Mouse (Mus musculus): ENCODE results near the gene Lrrc74b.
"Not testable (repeated sequence)": the region's sequence is repeated elsewhere in the genome, so short reads cannot be mapped to it uniquely, and the experiment has no call there.

Lrrc74b gene

DNA sequence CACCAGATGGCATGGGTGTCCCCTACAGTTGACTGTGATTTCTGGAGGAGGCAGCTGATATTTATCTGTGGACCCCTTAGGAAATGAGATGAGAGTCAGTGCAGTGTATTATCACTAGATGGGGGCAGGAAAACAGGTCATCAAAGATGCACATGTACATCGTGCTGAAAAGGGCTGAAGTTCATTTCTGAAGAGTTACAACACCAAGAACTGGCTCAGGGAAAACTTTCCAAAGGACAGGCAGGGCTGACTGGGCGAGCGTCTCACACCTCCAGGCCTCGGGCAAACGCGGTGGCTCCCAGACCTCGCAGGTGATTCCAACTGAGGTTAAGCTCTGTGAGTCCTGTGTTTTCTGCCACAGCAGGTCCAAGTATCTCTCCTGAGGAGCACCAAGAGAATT is 8.2 kb downstream of the Lrrc74b start:
- DNase-seq (ENCODE audit: low spot score): no peak

GRCm38 (mm10) chr16:17542632-17543031 is 18.4 kb downstream of the Lrrc74b start:
- DNase-seq (ENCODE audit: low spot score): no peak

DNA sequence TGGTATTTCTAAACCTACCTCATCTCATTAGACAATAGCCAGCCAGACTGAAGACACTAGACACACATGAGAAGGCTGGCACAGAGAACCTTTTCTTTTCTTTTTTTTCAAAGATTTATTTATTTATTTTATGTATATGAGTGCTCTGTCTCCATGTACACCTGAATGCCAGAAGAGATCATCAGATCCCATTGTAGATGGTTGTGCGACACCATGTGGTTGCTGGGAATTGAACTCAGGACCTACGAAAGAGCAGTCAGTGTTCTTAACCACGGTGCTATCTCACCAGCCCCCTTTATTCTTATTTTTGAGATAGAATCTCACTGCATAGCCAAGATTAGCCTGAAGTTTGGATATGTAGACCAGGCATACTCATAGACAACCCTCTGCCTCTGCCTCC is 24.5 kb downstream of the Lrrc74b start:
- no peak for DNase-seq (ENCODE audit: low spot score)

GRCm38 (mm10) chr16:17532676-17533329 is 28.2 kb downstream of the Lrrc74b start:
- DNase-seq (ENCODE audit: low spot score): no peak

- no peak for DNase-seq (ENCODE audit: low spot score)
These were observed 28.8 kb downstream of the Lrrc74b start for GRCm38 (mm10) chr16:17532271-17532670.

DNA sequence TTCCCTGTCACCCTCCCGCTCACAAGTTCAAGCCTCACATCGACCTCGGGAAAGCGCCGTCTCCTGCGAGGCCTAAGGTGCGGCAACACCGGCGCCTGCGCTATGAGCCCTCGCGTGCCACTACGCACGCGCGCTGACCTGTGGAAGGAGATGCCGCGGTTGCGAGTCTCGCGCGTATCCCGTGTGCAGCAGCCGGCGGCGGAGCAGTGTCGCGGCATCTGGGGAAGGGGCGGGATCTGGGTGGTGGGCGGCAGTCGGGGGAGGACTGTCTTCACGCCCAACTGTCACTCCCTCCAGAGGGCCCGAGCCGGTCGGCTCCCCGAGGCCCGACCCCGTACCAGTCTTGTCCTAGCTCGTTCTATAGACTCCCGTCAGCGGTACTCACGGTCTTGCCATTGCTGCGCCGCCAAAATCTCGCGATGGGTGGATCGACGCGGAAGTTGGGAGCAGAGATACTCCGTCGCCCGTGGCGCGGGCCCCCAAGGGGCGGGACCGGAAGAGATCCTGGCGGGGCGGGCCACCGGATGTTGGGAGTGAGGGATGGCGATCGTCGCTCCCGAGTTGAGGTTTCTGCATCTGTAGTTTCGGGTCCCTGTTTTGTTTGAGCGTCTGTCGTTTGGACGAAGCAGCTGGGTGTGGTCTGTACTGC is 30.3 kb downstream of the Lrrc74b start, which contains the start of gene Thap7:
Gene Thap7, minus strand, starts transcription at position 497 of the 649 bp plus-strand sequence.
- peak; percentile 95 for DNase-seq (ENCODE audit: low spot score)

DNA sequence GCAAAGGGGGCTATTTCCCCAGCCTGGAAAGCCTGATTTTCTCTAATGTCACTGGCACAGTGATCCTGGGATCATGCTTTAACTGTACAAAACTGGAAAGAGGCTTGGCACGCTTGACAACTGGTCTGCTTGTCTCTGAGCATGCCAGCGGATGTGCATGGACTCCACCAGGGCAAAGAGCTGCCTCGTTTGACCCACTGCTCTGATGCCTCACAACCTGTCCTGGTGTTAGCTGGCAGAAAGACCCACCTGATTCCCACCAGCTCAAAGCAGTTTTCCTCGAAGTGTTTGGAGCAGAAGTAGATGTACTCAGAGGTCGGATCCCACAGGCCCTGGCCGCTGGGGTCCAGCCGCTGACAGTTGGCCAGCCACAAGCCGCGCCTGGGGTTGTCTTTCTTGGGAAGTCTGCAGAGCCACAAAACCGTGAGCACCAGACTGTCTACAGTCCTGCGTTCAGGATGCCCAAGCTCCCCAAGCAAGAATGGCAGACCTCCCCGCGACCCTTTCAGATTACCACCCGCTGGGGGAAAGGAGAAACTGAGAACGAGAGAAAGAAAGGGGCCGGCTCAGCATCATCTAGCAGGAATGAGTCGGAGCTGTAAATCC is 31.0 kb downstream of the Lrrc74b start:
- DNase-seq (ENCODE audit: low spot score): no peak

- no peak for DNase-seq (ENCODE audit: low spot score)
These were observed 32.8 kb downstream of the Lrrc74b start for GRCm38 (mm10) chr16:17528276-17528675.

- DNase-seq (ENCODE audit: low spot score): no peak
These were observed 33.4 kb downstream of the Lrrc74b start for GRCm38 (mm10) chr16:17527606-17528005.

- DNase-seq (ENCODE audit: low spot score): no peak
These were observed 34.8 kb downstream of the Lrrc74b start for GRCm38 (mm10) chr16:17526223-17526622.

DNA sequence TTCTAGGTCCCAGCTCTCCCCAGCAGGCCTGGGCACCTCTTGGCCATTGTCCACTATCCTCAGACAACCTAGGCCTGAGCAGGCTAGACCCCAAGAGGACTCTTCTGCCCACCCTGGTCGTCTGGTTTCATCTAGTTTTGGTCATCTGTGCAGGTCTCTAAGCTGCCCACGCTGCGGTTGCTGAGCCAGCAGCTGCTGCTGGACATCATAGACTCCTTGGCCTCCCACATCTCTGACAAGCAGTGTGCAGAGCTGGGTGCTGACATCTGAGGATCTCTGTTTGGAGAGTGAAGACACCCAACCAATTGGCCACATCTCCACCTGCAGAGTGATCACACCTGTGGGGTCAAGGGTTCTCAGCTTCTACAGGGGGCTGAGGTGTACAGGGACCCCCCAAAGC is 35.5 kb downstream of the Lrrc74b start:
- no peak for DNase-seq (ENCODE audit: low spot score)

DNA sequence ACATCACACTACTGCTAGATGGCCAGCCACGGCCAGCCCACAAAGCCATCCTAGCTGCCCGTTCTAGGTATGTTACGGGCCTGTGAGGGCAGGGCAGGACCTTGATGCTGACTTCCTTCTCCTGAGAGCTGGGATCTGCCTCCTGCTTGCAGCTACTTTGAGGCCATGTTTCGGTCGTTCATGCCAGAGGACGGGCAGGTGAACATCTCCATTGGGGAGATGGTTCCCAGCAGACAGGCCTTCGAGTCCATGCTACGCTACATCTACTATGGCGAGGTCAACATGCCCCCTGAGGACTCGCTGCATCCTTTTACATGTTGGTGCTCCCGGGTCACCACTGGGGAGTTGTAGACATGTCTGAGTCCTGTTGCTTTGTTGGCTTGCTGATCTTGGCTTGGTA is 36.9 kb downstream of the Lrrc74b start:
- DNase-seq (ENCODE audit: low spot score): no peak

DNA sequence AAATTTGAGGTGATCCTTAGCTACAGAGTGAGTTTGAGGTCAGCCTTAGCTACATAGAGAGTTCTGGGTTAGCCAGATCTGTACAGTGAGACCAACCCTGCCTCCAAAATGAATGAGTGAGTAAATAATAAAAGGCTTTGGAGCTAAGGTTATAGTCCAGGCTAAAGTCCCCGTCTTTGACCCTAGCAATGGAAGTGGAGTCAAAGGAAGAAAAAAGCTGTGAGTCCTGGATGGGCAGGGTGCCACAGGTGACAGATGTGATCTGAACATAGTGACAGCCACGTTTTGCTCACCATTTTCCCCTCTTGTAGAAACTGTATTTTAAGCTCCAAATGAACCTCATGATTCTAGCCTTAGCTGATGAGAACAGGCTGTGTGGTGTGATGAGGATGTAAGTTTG is 42.1 kb downstream of the Lrrc74b start:
- no peak for DNase-seq (ENCODE audit: low spot score)

- no peak for DNase-seq (ENCODE audit: low spot score)
These were observed 49.6 kb downstream of the Lrrc74b start for GRCm38 (mm10) chr16:17511431-17511830.

DNA sequence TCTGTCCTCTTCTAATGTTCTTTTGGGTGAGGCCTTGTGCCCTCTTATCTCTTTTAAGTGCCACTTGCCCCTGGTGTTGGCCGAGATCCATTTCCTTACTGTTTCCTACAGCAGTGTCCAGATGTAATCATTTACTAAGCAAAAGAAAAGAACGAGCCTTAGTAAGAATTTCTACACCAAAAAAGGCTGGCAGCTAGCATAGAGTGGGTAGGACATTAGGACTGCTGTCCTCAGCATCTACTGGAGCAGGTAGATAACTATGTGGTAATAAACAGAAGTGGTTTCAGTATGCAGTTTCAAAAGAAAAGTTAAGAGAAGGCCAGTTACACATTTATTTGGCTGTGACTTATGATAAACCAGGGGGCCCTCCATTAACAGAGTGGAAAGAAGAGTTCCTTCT is 50.4 kb downstream of the Lrrc74b start:
- no peak for DNase-seq (ENCODE audit: low spot score)

GRCm38 (mm10) chr16:17510143-17510542 is 50.9 kb downstream of the Lrrc74b start:
- DNase-seq (ENCODE audit: low spot score): no peak

- DNase-seq (ENCODE audit: low spot score): no peak
These were observed 51.8 kb downstream of the Lrrc74b start for GRCm38 (mm10) chr16:17509240-17509597.

DNA sequence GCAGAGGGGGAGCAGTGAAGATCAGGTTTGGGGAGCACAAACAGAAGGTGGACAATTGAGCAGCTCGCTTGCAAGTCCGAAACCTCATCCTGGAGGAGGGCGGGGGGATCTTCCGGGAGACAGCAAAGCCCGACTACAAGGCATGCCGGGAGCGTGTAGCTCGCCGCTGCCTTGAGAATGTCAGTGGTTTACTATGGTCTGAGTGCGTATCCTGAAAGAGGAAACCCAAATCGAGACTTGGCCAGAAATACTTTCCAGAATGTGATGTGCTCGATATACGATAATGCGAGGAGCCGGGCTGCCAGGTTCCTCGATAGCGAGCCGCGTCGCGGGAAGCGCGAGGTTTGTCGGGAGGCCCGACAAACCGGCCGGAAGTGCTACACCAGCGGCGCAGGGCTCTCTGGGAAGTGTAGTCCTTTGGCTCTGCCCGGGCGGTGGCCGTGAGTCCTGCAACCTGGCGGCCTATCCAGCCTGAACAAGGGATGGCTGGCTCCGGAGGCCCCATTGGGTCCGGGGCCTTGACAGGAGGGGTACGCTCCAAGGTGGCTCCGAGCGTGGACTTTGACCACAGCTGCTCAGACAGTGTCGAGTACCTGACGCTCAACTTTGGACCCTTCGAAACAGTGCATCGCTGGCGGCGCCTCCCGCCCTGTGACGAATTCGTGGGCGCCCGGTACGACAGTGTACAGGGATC is 52.4 kb downstream of the Lrrc74b start, which contains the start of gene Lztr1:
Gene Lztr1, plus strand, starts transcription at position 143 of the 694 bp plus-strand sequence.
- DNase-seq (ENCODE audit: low spot score): peak; percentile 89

DNA sequence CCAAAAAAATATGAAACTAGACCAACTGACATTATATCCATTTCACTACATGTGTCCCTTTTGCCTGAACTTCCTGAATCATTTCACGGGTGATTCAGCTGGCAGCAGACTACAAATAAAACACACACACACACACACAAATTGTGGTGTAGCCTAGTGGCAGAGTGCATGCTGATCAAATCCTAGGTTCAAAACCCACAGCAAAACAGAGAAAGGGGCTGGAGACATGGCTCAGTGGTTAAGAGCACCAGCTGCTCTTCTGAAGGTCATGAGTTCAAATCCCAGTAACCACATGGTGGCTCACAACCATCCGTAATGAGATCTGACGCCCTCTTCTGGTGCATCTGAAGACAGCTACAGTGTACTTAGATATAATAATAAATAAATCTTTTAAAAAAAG is 53.0 kb downstream of the Lrrc74b start:
- DNase-seq (ENCODE audit: low spot score): not testable (repeated sequence)

DNA sequence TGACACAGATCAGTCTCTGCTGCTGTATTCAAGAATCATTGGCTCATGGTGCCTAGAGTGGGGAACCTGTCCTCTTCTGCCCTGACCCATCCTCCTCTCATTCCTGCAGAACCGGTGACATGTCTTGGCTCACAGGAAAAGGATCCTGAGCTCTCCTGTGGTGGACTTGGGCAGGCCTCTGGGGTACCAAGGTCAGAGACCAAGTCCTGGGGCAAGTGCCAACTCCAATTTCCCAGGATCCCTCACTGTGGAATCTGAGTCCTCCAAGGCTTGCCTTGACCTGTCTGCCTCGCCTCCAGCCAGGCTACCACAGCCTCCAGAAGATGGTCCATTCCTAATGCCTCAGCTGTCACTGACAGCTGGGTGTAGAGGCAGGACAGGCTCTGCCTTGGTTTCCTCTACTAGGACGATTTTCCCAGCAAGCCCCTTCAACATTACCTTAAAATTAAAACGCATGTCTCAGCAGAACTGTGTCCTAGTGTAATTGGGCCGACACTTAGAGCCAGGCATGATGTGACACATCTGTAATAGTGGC is 54.0 kb downstream of the Lrrc74b start:
- no peak for DNase-seq (ENCODE audit: low spot score)

DNA sequence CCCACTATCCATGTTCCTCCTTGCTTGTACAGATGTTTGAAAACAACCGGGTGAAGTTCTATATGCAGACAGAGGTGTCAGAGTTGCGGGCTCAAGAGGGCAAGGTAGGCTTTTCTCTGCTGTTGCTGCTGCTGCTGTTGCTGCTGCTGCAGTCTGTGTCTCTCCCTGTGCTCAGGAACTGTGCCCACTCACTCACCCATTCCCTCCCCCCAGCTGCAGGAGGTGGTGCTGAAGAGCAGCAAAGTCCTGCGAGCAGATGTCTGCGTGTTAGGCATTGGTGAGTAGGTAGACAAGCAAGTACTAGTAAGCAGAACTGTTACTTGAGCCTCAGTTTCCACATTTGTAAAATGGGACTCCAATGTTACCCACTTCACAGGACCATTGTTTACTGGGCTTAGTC is 58.4 kb downstream of the Lrrc74b start:
- no peak for DNase-seq (ENCODE audit: low spot score)

DNA sequence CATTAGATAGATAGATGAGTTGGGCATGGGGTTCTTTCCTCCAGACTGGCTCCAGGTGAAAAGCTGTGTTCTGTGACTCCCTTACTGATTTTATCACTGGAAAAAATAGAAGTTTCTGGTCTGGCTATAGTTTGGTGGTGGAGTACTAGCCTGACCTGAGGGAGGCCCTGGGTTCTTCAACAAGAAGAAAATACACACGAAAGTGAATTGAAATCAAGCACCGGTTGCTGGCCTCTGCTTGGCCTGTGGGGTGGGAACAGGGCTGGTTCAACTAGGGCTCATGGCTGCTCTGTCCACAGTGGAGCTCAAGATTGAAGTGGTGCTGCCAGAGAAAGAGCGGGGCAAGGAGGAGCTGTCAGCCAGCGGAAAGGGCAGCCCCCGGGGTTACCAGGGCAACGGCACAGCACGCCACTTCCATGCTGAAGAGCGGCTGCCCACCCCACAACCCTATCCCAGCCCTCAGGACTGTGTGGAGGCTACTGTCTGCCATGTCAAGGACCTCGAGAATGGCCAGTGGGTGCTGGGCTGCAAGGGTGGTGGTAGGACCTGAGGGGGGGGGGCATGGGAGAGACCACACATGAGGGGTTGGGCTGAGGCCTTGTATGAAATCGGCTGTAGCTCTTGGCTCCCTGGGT is 61.7 kb downstream of the Lrrc74b start:
- no peak for DNase-seq (ENCODE audit: low spot score)
